Mouse (Mus musculus) liver, adult 2 months (tissue): ENCODE data around the gene Hes5. TPM values are rescaled to one million over a fixed set of nuclear protein-coding genes. Genes with fewer than 3 reads are reported as not detected.

ENCODE experiments used
- DNase-seq: peaks from one replicate; pipeline ENCODE4 v3.0.0-alpha.2; 2011; ENCODE audit warnings: low read depth, low spot score; ENCODE audit errors: extremely low read depth
- H3K27ac ChIP-seq: fragments of 200-500 bp; replicated peaks from 2 replicates; pipeline ENCODE4 v1.5.1; 2012; ENCODE audit warnings: low read depth, mild to moderate bottlenecking, control low read depth, inconsistent platforms, low read length; ENCODE audit not compliant: insufficient read depth
- H3K27me3 ChIP-seq: fragments of 200-500 bp; 2 replicates; pipeline ENCODE4 v1.6.1; 2012; ENCODE audit warnings: mild to moderate bottlenecking, moderate library complexity, low read length, inconsistent platforms; ENCODE audit not compliant: control insufficient read depth, insufficient read depth
- H3K36me3 ChIP-seq: fragments of 200-500 bp; 2 replicates; pipeline ENCODE4 v1.6.1; 2012; ENCODE audit warnings: low read length, inconsistent platforms; ENCODE audit not compliant: control insufficient read depth, insufficient read depth
- H3K4me1 ChIP-seq: fragments of 200-500 bp; 2 replicates; pipeline ENCODE4 v1.6.1; 2011; ENCODE audit warnings: low read length; ENCODE audit not compliant: control insufficient read depth, insufficient read depth
- H3K4me3 ChIP-seq: fragments of 200-500 bp; 2 replicates; pipeline ENCODE4 v1.5.1; 2011; ENCODE audit warnings: low read depth, mild to moderate bottlenecking, control low read depth, low read length, moderate library complexity; ENCODE audit not compliant: insufficient read depth
- H3K79me2 ChIP-seq: fragments of 200-500 bp; 2 replicates; pipeline ENCODE4 v1.6.1; 2012; ENCODE audit warnings: inconsistent platforms, mild to moderate bottlenecking, low read length, moderate library complexity; ENCODE audit not compliant: control insufficient read depth, insufficient read depth
- H3K9ac ChIP-seq: fragments of 200-500 bp; 2 replicates; pipeline ENCODE4 v1.6.1; 2012; ENCODE audit warnings: low read depth, mild to moderate bottlenecking, control low read depth, inconsistent platforms, low read length
- CTCF ChIP-seq: fragments of 200-500 bp; IDR thresholded peaks from 2 replicates; pipeline ENCODE4 v1.5.1; 2011; ENCODE audit warnings: low read depth, low read length, control low read depth
- POLR2A ChIP-seq: fragments of 200-500 bp; IDR thresholded peaks from 2 replicates; pipeline ENCODE4 v1.6.1; 2011; ENCODE audit warnings: low read length, control low read depth; ENCODE audit not compliant: insufficient read depth; ENCODE audit errors: extremely low read depth
- WGBS: fragments of 180-500 bp; shearing (Covaris S2); methylation state at CpG from one replicate; pipeline ENCODE4 v1.1.7; 2018; 5-methylcytosine and 5-hydroxymethylcytosine counted together
- polyA plus RNA-seq: library from polyadenylated mRNA; depleted of rRNA; stranded (reverse); fragments of >200 nt; gene quantifications from 2 replicates; pipeline ENCODE4 v1.2.3, GENCODE M21; 2012
- total RNA-seq: library from RNA; depleted of rRNA; stranded (reverse); fragments of >200 nt; gene quantifications from 2 replicates; pipeline ENCODE4 v1.2.3, GENCODE M21; 2014

Gene Hes5
- total and polyA plus RNA-seq, 2 experiments: not detected

GRCm38 (mm10) chr4:154963901-154964580 is 3.3 kb downstream of the Hes5 start, which contains the start of gene Pank4:
Pank4 (plus strand) TSS chr4:154964123.
- peaks cover 7% of the 10 kb centered on the region; the same call in 1 of the 2 replicates for H3K79me2 ChIP-seq
- peak within 1 kb of the TSS; percentile 95 for H3K4me3 ChIP-seq
- peaks cover 19% of the 10 kb centered on the region; the same call in 1 of the 2 replicates for H3K27me3 ChIP-seq
- H3K36me3 ChIP-seq: no peaks in the 10 kb centered on the region
- peak within 1 kb of the TSS; percentile 92 for H3K9ac ChIP-seq
- DNase-seq: peak; percentile 84
- H3K27ac ChIP-seq: peak within 1 kb of the TSS; percentile 90
- TF ChIP-seq CTCF (no peak), POLR2A (peak; percentile 70; the same call in 1 of the 2 replicates)
- WGBS: under 1% methylated on average over 60 of the region's 66 CpGs
- peaks cover 3% of the 10 kb centered on the region for H3K4me1 ChIP-seq

GRCm38 (mm10) chr4:154964581-154965235 is 4.0 kb downstream of the Hes5 start:
- peaks cover 7% of the 10 kb centered on the region; the same call in 1 of the 2 replicates for H3K79me2 ChIP-seq
- no peak for TF ChIP-seq CTCF
- TF ChIP-seq POLR2A: no peak
- 0 out of 2 replicates have a peak overlapping the region, but pooled peaks have one; percentile 19 for H3K27ac ChIP-seq
- H3K4me3 ChIP-seq: peak overlapping the region; percentile 95
- H3K27me3 ChIP-seq: peaks cover 15% of the 10 kb centered on the region; the same call in 1 of the 2 replicates
- H3K4me1 ChIP-seq: peaks cover 3% of the 10 kb centered on the region
- WGBS: 2% methylated on average over 36 of the region's 36 CpGs
- H3K9ac ChIP-seq: peak overlapping the region; percentile 92
- peaks cover under 1% of the 10 kb centered on the region; the same call in 1 of the 2 replicates for H3K36me3 ChIP-seq
- no peak for DNase-seq

- no peak for TF ChIP-seq POLR2A
- TF ChIP-seq CTCF: no peak
- H3K4me1 ChIP-seq: peaks cover 3% of the 10 kb centered on the region
- peaks cover 8% of the 10 kb centered on the region; the same call in 1 of the 2 replicates for H3K36me3 ChIP-seq
- no peak for DNase-seq
- no peak overlapping the region for H3K27ac ChIP-seq
- peaks cover 7% of the 10 kb centered on the region; the same call in 1 of the 2 replicates for H3K79me2 ChIP-seq
- peaks cover 8% of the 10 kb centered on the region; the same call in 1 of the 2 replicates for H3K27me3 ChIP-seq
- no peak overlapping the region for H3K4me3 ChIP-seq
- no peak overlapping the region for H3K9ac ChIP-seq
- WGBS: 67% methylated on average over 3 of the region's 3 CpGs
These were observed 5.1 kb downstream of the Hes5 start for GRCm38 (mm10) chr4:154965856-154966255.

GRCm38 (mm10) chr4:154967173-154967572 is 6.5 kb downstream of the Hes5 start:
- TF ChIP-seq CTCF (peak; percentile 39; the same call in 1 of the 2 replicates), POLR2A (no peak)
- Histone ChIP-seq H3K36me3 (peaks cover 14% of the 10 kb centered on the region; the same call in 1 of the 2 replicates), H3K9ac (no peak overlapping the region), H3K27me3 (no peaks in the 10 kb centered on the region), H3K4me3 (no peak overlapping the region), H3K4me1 (peaks cover 3% of the 10 kb centered on the region), H3K79me2 (peaks cover 7% of the 10 kb centered on the region; the same call in 1 of the 2 replicates), H3K27ac (no peak overlapping the region)
- DNase-seq: peak; percentile 32
- 58% methylated on average over 5 of the region's 5 CpGs for WGBS

- no peaks in the 10 kb centered on the region for H3K4me1 ChIP-seq
- H3K9ac ChIP-seq: no peak overlapping the region
- no peak for TF ChIP-seq CTCF
- no peak for TF ChIP-seq POLR2A
- H3K79me2 ChIP-seq: 0 out of 2 replicates have a peak, but pooled peaks cover under 1% of the 10 kb centered on the region
- peaks cover 22% of the 10 kb centered on the region; the same call in 1 of the 2 replicates for H3K36me3 ChIP-seq
- WGBS: 96% methylated on average over 12 of the region's 12 CpGs
- no peak overlapping the region for H3K4me3 ChIP-seq
- no peaks in the 10 kb centered on the region for H3K27me3 ChIP-seq
- H3K27ac ChIP-seq: no peak overlapping the region
- DNase-seq: no peak
These were observed 11.8 kb downstream of the Hes5 start for GRCm38 (mm10) chr4:154972546-154972945.
